Mouse (Mus musculus) gastrocnemius, postnatal 25 days (tissue): Measurements from ENCODE around the gene Hoxc11. TPM values are rescaled to one million over a fixed set of nuclear protein-coding genes. Genes with fewer than 3 reads are reported as not detected.

Experiments used
- DNase-seq: peaks from one replicate; pipeline ENCODE4 v3.0.0; 2022
- long read RNA-seq, 2 experiments: library from polyadenylated mRNA; stranded (forward); transcript quantifications; one replicate each; pipeline ENCODE4 v2.0.0; 2021
- total RNA-seq, 2 experiments: library from RNA; stranded (reverse); gene quantifications; 1 replicate in 1 of 2; 2 replicates in 1 of 2; pipeline ENCODE4 v1.2.3; 2021

Gene Hoxc11
- 1 to 10 TPM; 6.2 to 7.2 TPM for total RNA-seq
- long read RNA-seq, experiment 1, partial matches to known transcripts, result 0 of 1 reads
- long read RNA-seq, experiment 1, other reads (novel, unspliced or antisense), result 1 of 1 reads
- long read RNA-seq, experiment 2, partial matches to known transcripts, result 0 of 3 reads
- long read RNA-seq, experiment 2, other reads (novel, unspliced or antisense), result 3 of 3 reads

- peak; percentile 34 for DNase-seq
These were observed at the start of gene Hoxc11 for GRCm38 (mm10) chr15:102954192-102955006. Hoxc11 (plus strand) TSS chr15:102954427.

DNA sequence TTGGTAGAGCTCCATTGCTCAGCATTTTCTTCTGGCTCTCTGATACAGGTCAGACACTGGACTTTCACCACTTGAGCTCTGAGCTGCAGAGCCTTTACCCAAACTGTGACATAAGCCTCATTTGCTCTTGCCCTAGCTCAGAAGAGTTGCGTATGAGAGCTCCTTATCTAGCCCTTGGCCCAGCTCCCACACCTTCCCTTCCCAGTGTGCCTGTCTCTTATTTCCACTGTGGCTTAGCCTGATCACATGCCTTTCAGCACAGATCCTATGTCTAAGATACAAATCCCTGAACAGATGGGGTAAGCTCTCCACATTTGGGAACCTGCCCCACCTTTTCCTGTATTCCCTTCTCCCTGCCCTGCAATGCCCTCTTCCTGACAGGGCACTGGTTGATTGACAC is 49.3 kb upstream of the Hoxc11 start:
- no peak for DNase-seq

GRCm38 (mm10) chr15:102909536-102909935 is 44.7 kb upstream of the Hoxc11 start:
- DNase-seq, result no peak

DNA sequence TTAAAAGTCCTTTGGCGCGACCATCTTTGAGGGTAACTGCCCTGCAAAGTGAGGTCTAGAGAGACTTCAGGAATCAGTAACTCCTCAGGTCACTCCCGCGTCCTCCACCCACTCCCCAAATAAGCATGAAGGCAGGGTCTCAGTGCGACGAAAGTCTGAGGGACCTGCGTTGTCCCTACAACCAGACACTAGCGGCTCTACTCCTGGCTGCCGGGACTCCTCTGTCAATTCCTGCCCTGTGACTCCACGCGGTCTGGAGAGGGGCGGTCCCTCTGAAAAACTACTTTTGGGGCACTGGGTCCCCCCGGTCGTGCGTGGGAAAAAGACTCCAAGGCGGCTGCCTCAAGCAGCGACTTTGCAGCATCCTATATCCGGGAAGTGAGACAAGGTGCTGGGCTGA is 44.2 kb upstream of the Hoxc11 start:
- no peak for DNase-seq

- no peak for DNase-seq
These were observed 43.6 kb upstream of the Hoxc11 start for GRCm38 (mm10) chr15:102910496-102911095.

GRCm38 (mm10) chr15:102913038-102913585 is 41.1 kb upstream of the Hoxc11 start:
- no peak for DNase-seq

- no peak for DNase-seq
These were observed 36.2 kb upstream of the Hoxc11 start for GRCm38 (mm10) chr15:102917972-102918572.

GRCm38 (mm10) chr15:102918611-102919265 is 35.5 kb upstream of the Hoxc11 start:
- no peak for DNase-seq

DNA sequence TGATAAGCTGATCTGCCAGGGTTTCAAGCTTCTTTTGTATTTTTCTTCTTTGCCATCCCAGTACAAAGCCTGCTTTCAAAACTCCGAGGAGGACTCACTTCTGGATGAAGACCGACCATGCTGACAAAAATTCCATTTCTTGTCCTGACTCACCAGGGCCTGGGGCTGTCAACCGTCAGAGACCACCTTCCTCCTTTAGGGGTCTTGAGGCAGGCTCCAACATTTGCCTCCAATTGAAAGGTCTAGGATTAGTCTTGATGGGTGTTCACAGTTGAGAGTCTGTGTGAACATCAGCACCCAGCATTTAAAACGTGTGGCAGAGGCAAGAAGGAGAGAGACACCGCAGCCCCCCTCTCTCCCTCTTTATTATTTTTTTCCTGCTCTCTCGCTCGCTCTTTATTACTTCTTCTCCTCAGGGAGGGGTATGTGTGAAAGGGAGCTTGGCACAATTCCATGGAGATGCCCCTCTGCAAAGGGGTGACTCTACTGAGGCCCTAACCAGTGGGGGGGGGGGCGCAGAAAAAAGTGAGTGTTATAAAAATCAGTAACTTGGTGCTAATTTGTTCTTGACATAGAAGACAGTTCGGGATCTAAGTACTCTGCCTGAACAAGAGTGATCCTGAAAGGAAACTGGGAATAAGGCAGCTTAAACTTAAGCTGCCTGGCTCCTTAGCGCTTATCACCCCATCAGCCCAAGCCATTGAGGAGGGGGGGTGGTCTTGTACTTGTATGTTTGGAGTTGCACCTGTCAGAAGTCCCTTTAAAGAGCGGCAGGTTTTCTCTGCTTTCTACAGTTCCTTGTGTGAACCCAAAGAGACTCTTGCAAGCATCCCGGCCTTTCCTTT is 34.7 kb upstream of the Hoxc11 start:
- DNase-seq, result no peak

- peak; percentile 67 for DNase-seq
These were observed 33.6 kb upstream of the Hoxc11 start for GRCm38 (mm10) chr15:102920619-102921018.

DNA sequence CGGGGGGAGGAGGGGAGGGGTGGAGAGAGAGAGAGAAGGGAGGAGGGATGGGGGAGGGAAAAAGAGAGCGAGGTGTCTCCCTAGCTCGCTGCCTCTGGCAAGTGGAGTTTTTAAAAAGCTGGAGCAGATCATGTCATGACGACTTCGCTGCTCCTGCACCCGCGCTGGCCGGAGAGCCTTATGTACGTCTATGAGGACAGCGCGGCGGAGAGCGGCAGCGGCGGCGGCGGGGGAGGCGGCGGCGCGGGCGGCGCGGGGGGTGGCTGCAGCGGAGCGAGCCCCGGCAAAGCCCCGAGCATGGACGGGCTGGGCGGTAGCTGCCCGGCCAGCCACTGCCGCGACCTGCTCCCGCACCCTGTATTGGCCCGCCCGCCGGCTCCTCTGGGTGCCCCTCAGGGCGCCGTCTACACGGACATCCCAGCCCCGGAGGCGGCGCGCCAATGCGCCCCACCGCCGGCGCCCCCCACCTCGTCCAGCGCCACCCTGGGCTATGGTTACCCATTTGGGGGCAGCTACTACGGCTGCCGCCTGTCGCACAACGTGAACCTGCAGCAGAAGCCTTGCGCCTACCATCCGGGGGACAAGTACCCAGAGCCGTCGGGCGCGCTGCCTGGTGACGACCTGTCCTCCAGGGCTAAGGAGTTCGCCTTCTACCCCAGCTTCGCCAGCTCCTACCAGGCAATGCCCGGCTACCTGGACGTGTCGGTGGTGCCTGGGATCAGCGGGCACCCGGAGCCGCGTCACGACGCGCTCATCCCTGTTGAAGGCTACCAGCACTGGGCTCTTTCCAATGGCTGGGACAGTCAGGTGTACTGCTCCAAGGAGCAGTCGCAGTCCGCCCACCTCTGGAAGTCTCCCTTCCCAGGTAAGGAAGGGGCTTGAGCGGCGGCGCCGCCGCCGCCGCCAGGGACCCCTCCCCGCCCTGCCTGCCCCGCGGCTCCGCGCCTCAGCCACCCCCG is 32.9 kb upstream of the Hoxc11 start, which contains the start of gene Hoxc13:
Gene Hoxc13 (plus strand): TSS at position 51 of the 959 bp plus-strand sequence.
- DNase-seq, result no peak

DNA sequence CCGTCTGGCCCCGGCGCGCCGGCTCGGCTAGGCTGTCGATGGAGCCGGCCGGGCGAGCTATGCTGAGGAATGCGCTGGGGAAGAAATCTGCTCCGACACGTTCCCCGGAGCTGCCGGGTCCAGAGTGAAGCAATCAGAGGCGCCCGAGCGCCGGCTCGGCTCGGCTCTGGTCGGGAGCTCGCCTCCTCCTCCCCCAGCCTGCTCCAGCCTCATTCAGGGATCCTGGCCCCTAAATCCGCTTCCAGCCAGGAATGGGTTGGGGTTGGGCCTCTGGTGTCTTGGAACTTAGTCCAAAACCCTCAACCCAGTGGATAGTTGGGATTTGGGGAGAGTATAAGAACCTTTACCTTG is 32.2 kb upstream of the Hoxc11 start:
- DNase-seq, result peak; percentile 23

DNA sequence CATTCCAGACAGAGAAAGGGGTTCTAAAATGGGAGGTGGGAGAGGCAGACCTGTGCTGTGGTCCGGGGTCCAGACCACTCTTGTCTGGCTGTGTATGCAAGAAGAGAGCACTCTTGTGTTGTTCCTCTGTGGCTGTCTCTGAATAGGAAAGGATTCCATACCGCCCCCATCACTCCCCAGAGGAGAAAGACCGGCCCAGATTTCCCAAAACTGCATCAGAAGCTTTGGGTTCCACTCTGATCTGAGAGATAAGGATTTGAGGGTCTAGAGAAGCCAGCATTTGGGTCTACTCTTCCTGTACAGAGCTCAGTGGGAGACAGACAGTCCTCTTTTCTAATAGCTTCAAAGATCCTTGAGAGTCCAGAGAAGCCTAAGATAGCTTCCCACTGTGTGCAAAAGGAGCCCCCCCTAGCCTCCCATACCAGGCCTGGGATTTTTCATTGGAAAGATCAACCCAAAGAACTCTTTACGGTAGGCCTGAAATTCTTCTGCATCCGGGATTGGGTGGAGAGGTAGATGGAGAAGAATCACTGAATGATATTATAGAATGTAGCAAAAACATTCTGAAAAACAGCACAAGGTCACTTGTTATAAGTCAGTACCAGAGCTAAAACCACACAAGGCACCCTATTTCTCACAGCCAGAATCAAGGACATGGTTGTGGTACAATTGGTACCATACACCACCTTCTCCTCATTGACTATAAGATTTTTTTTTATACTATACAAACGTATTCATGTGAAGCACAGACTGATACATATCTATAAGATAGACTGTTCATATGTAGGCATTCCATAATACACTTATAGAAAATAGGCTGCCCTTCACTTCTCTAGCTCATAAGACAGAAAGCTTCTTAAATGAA is 31.4 kb upstream of the Hoxc11 start:
- DNase-seq, result no peak

DNA sequence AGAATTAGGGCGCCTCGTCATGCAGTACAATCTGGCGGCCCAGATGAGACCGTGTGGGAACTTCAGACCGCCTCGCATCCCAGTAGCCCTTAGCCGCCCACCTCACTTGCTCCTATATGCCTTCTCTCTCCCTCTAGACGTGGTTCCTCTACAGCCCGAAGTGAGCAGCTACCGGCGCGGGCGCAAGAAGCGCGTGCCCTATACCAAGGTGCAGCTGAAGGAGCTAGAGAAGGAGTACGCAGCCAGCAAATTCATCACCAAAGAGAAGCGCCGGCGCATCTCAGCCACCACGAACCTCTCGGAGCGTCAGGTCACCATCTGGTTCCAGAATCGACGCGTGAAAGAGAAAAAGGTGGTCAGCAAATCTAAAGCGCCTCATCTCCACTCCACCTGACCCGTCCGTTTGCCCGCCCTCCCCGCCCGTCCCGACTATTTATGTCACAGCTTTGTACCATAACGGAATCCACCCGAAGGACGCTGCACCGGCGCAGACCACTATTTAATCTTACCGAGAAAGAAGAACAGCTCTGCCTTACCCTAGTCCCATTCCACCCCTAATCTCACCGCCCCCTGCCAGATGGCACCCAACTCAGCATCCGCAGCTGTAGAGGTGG is 27.1 kb upstream of the Hoxc11 start:
- DNase-seq, result no peak

DNA sequence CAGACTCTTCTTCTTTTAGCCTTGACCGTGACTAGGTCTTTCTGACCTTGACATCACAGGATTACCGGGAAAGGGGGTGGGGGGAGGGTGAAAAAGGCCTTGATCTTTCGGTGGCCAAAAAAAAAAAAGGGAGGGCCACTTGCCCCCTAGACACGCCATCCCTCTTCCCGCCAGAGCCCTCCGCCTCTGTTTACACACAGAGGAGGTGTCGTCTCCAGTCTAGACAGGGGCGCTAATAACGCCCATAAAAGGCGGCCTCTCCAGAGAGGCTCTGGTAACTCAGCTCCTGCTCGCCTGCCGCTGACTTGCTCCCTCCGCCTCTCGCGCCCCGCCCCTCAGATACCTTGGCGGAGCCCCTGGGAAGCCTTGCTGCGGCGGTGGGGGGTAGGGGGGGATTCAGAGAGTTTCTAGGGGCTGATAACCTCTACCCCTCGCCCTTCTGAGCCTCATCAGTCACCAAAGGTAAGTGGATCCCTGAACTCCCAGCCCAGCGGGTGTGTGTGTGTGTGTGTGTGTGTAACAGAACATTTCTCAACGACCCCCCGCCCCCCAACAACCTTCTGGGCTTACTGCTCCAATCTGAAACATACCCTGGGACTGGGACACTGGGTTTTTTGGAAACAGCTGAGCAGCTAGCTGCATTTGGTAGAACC is 22.4 kb upstream of the Hoxc11 start:
- DNase-seq, result no peak

GRCm38 (mm10) chr15:102934438-102934837 is 19.8 kb upstream of the Hoxc11 start:
- no peak for DNase-seq

GRCm38 (mm10) chr15:102934897-102935296 is 19.3 kb upstream of the Hoxc11 start:
- DNase-seq, result no peak
